Mouse (Mus musculus) 416B (cell line): ENCODE data around the gene Efcab9.
A peak's percentile ranks its signal among the peaks of the same experiment; 100 is the strongest.
"Not testable (repeated sequence)": the region's sequence is repeated elsewhere in the genome, so short reads cannot be mapped to it uniquely, and the experiment has no call there.

Experiments
- DNase-seq: peaks from one replicate; pipeline ENCODE4 v3.0.0; 2011; ENCODE audit warnings: low read depth

The Efcab9 gene

DNA sequence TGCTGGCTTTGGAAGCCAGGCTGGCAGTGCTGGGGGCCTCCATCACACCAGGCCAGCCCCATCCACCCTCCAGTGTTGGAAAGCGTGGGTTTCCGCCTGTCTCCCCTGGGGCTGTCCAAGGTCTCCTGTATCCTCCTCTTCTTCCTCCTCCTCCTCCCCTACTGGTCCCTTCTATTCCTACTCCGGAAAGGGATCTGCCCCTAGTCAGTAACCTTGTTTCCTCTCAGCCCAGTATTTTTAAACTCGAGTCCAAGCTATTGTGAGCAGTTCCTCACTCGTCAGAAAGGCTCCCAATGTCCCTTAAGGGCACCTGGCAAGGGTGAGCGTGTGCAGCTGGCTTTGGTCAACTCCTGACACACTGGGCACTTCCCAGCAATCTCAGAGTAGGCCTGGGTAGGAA lies 6.6 kb upstream of the Efcab9 start:
- no peak for DNase-seq

DNA sequence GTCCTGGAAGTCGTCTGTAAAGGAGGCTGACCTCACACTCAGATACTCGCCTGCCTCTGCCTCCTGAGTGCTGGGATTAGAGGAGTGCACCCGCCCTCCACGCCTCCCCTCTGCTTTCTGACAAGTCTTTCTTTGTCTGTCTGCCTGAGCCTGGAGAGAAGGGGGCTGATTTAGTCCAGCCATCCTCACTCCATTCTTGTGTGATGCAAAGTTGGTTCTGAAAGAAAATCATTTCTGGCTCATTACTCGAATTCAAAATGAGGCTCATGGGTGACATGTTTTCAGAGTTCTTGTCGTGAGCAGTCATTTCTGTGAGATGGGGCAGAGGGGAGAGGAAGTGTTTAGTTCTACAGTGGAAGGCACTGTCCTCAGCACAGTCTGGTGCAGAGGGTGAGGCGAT lies 5.1 kb upstream of the Efcab9 start:
- DNase-seq = no peak

DNA sequence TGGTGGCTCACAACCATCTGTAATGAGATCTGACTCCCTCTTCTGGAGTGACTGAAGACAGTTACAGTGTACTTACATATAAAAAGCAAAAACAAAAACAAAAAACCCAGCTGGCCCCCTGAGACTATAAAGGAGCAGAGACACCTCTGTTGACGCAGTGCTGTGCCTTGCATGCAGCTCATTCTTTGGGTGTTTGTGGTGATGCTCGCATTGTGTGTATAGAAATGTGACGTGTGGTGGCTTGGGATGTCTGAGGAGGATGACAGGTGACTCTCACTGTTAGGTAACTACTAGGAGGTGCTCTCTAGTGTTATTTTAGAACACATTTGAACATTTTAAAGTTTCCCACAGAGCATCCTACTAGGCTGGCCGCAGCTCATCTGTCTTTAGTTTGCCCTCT lies 3.8 kb upstream of the Efcab9 start:
- DNase-seq = no peak

DNA sequence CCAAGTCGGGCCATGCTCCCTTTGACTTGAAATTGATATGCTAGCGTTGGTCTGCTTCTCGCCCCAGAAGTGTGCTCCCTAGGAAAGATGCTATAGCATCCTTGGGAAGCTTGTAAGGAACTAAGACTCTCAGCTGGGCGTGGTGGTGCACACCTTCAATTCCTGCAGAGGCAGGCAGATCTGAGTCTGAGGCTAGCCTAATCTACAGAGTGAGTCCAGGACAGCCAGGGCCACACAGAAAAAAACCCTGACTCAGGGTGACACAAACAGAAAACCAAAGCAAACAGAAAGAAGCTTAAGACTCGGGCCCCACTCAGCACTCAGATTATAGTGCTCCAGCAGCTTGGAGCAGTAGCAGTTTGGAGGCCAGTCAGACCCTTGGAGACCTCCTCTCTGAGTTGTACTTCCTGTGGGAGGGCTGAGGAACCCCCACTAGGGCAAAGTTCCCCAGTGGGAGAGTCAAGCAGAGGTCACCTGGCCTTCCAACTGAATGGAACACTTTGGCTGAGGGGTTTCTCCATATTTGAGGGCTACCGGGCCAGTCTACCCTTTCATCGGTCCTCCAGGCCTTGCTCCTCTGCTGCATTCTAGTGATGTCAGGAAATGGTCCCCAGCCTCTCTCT lies 2.7 kb upstream of the Efcab9 start:
- DNase-seq = no peak

DNA sequence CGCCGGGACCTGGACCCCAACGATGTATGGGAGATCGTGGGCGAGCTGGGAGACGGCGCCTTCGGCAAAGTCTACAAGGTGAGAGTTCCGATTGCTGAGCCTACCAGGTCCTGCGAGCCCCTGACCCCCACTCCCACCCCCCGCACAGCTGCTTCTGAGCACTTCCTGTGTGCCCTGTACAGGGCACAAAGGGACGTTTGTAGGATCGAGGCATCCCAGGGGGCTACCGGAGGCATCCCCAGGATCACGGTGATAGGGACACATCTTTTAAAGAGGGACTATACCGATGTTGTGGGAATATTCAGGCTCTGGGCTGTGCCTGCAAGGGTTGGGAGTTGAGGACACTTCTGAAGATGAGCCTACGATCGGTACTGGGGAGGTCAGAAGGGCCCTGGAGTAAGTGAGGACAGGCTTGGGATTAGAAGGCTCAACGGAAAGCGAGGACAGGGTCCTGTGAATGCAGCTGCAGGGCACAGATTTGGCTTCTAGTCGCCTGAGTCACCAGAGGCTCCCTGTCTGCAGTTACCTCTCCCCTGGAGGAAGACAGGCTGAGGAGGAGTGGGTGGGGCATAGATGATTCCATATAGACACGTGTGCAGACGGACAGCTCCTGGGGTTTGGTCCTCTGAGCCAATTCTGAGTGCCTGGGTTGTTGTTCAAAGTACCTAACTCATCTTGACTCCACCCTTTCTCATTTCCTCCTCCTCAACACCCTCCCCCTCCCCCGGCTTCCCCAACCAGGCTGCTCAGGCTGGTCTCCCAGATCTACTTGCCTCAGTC lies 1.8 kb upstream of the Efcab9 start:
- peak; percentile 87 for DNase-seq

DNA sequence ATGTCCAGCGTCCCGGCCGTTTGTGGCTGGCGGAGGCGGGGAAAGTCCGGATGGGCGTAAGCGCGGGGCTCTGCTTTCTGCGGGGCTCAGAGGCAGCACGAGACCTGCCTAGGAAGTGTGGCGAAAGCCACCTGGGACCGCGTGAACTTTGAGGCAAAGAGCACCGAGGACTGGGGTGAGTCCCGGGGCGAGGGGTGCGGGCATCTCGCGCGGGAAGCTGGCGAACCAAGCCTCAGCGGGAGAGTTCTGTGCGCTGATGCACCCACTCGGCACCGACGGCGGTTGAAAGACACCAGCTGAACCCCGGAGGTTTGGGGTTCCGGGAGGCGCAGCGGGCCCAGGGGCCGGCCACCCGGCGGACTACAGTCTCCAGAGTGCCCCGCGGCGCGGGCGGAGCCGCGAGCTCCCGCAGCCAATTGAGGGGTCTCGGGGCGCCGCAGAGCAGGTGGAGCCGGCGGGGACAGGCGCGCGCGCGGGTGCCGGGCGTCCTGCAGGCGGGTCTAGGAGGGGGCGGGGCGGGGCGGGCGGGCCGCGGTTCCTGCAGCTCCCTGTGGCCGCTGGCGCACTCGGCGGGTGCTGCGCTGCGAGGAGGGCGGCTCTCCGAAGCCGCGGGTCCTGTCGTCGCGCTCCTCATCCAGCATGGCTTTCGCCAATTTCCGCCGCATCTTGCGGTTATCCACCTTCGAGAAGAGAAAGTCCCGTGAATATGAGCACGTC lies 1.0 kb upstream of the Efcab9 start, which contains the start of gene Stk10:
Gene Stk10 (plus strand): TSS at position 541 of the 717 bp plus-strand sequence.
- DNase-seq = peak; percentile 86

DNA sequence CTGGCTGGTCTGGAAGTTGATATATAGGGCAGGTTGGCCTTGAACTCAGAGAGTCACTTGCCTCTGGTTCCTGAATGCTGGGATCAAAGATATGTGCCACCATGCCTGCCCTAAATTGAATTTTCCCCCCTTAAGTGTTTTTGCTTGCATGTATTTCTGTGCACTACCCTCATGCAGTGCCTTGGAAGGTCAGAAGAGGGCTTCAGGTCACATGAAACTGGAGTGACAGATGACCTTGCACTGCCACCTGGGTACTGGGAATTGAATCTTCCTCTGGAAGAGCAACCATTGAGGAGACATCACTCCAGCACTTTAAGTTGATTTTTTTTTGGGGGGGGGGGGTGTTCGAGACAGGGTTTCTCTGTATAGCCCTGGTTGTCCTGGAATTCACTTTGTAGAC lies 1.7 kb downstream of the Efcab9 start:
- DNase-seq = peak; percentile 71

DNA sequence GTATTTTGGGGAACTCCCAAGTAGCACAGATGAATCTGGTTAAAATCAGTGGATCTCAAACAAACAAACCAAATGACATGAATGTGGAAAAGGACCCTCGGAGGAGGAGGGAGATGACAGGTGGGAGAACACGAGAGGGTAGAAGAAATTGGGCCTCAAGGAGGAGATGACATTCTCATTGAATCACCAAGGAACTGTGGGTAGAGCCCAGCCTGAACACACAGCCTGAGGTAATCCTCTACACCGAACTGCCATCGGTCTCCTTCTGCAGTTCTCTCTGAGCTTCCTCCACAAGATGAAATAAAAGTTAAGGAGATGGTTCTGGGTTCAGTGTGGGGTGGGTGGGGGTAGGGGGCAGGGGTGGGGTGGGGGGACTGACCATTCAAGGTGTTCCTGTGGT lies 4.9 kb downstream of the Efcab9 start:
- no peak for DNase-seq

DNA sequence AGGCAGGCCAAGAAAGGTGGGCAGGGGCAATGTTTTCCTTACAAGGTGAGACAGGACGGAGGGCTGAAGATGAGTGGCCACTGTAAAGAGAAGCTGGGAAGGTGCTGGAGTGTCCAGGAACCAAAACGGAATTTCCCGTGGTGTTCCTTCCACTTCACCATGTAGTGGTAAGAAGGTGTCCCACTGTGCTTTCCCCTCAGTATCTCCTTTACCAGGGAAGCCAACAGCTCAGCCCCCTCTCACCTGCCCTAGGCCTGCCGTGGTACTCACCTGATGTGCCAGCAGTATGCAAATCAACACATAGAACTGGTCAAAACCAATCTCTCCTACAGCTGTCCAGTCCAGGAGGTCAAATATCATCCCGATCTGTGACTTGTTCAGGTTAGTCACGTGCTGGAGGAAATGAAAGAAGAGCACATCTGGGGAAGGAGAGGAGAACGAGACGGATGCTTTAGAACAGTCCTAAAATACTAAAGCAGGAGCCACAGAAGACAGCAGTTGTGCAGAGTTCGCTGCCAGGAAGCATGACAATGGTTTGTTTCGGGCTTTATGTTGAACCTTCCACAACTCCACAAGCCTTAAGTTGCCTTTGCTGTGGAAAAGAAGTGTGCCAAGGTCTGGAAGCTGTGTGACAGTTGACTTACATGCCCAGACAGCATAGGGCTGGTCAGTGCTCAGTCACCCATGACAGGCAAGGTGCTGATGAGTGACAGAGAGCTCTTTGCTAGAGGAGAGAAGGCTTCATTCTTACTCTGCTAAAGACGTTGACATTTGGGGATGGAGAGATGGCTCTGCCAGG lies 7.6 kb downstream of the Efcab9 start:
- no peak for DNase-seq

DNA sequence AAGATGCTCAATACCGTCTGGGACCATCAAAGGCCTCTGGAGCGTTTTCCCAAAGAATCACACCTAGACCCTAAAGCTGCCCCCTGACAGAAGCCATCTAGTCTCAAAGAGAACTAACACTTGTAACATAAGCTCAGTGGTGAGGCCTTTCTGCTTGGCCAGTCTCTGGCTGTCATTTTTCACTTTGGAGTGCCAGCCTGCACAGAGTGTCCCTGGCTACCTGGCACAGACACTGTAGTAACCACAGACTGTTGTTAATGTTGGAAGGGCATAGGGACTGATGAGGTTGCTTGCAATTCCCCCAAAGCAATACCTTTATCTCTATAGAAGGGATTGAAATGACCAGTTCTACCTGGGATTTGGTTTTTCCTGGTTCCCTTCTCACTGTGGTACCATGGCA lies 10.6 kb downstream of the Efcab9 start:
- DNase-seq = no peak

DNA sequence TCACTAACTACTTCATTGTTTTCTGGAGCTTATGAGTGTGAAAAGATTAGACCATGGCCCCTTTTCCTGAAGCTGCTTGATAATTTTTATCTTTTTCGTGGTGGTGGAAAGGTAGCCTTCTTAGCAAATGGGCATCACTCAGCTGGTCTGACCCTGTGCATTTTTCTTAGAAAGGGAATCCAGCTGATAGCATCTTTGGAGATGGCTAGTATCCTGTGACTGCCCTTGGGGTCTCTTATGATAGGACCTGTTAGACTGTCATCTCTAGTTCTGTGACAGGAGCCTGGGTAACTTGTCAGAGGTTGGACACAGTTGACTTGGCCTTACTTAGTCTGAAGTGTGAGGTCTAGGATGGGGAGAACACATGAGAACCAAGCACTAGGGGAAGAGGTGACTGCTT lies 12.5 kb downstream of the Efcab9 start:
- no peak for DNase-seq

DNA sequence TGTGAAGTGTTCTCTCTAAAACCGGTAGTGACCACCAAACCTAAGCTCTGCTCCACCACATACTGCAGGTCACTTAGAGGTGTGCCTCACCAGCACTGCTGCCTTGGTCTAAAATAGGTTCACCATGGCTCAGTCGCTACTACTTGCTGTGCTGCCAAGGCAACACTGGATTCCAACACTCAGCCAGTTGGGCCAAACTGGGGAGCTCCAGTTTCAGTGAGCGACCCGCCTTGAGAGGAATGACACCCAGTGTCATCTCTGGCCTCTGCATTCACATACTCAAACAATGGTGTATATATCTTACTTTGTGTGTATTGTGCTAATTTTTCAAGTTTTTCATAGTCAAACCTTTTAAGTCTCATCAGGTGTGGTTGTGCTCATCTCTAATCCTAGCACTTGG lies 13.1 kb downstream of the Efcab9 start:
- no peak for DNase-seq

DNA sequence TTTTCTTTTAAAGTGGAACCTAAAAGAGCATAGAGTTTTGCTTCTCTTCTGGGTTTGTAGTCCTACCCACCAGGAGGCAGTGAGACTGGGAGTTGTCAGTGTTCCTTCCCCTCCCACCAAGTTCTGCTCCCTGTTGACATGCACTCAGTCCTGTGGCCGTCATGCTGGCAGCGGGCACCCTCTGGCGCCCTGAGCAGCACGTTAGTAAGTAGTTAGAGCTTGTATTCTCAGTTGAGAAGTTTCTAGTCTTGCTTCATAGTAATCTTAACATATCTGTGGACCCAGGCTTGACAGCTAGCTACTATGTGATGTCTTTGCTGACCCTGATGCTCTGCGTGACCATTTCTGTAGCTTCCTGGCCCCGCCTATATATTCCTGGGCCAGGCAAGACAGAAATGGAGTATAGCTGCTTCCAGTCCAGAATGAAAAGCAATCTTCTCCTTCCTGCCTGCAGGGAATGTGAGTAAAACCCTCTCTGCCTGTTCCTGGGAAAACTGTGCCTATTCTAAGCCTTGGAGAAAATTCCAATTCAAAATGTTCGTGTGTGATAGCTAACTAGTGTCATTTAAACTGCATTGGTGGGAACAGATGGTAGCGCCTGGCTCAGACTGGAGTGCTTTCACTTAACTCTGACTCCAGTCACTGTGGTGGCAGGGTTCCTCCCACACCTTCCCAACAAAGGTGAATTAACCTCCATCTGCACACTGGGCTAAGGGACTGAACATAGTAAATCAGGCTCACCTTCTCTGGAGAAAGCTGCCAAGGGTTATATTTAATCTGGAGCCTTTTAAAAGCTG lies 14.8 kb downstream of the Efcab9 start:
- no peak for DNase-seq

DNA sequence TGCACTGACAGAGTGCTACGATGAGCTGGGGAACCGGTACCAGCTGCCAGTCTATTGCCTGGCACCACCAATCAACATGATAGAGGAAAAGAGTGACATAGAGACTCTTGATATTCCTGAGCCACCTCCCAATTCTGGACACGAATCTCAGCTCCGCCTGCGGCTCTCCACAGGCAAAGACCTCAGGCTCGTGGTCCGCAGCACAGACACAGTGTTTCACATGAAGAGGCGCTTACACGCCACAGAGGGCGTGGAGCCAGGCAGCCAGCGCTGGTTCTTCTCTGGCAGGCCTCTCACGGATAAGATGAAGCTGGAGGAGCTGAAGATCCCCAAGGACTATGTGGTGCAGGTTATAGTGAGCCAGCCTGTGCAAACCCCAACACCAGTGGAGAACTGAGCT lies 15.8 kb downstream of the Efcab9 start:
- no peak for DNase-seq

DNA sequence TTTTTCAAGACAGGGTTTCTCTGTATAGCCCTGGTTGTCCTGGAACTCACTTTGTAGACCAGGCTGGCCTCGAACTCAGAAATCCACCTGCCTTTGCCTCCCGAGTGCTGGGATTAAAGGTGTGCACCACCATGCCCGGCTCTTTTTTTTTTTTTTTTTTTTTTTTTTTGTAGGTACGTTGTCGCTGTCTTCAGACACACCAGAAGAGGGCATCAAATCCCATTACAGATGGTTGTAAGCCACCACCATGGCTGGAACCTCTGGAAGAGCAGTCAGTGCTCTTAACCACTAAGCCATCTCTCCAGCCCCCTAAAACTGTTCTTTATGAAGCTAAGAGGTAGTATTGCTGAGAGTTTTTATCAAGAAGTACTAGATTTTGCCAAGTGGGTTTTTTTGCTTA lies 17.0 kb downstream of the Efcab9 start:
- not testable (repeated sequence) for DNase-seq

DNA sequence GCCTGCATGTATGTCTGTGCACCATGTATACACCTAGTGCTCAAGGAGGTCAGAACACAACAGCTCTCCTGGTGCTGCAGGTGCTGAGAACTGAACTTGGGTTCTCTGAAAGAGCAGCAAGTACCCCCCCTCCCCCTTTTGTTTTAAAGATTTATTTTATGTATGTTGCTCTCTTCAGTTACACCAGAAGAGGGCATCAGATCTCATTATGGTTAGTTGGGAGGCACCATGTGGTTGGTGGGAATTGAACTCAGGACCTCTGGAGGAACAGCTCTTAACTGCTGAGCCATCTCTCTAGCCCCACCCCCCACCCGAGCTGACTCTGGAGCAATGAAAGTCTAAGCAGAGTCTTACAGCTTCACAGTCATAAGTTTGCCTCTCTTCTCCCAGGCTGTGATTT lies 21.0 kb downstream of the Efcab9 start:
- peak; percentile 22 for DNase-seq

DNA sequence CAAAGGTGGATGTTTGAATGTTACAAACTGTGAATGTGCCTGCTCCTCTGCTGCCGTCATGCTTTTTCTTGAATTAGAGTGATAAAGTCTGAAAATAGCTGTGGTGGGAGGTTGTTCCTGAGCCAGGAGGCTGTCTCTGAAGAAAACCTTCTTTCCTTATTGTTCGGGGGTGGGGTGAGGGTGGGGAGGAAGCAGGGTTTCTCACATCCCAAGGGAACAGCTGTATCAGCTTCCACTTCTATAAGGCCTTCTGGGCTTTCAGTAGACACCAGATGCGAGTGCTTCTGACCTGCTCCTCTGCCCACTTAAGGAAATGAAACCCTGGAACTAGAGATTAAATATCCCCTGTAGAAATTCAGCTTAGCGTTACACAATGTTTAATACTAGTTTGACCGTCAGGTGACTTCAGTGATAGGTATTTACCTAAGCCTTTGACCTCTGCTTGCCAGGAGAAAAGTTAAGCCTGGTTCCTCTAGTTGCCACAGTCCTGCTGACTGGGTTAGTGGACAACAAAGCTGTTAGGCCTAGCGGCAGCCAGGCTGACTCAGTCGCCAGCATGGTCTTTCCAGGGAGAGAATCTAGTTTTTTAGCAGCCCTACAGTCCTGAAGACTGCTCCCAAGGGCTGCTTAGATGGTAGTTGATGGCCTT lies 26.7 kb downstream of the Efcab9 start:
- DNase-seq = no peak

DNA sequence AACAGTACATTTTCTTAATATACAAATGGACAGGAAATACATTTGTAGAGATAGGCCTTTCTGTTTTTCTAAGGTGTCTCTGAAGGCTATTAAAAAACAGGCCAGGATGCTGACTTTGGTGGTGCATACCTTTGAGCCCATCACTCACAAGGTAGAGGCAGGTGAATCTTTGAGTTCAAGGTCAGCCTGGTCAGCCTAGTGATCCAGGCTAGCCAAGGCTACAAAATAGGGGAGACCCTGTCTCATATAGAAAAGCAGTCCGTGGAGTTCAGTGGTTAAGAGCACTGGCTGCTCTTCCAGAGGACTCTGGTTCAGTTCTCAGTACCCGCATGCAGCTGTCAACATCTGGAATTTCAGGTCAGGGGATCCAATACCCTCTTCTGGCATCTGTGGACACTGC lies 28.2 kb downstream of the Efcab9 start:
- DNase-seq = no peak

DNA sequence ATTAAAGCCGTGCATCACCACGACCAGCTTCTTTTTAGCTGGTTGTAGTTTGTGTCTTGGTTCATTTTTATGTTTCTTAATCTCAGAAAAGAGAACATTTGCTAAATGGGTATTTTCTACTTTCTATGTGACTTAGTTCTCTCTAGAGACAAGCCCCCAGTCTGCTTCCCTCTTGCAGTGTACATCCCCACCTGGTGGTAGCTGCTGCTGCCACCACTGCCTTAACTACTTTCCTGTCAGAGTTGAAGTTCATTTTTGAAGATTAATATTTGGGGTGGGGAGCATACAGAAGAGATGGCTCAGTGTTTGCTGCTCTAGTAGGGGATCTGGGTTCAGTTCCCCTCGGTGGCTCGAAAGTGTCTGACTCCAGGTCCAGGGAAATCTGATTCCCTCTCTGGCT lies 31.9 kb downstream of the Efcab9 start:
- DNase-seq = no peak

DNA sequence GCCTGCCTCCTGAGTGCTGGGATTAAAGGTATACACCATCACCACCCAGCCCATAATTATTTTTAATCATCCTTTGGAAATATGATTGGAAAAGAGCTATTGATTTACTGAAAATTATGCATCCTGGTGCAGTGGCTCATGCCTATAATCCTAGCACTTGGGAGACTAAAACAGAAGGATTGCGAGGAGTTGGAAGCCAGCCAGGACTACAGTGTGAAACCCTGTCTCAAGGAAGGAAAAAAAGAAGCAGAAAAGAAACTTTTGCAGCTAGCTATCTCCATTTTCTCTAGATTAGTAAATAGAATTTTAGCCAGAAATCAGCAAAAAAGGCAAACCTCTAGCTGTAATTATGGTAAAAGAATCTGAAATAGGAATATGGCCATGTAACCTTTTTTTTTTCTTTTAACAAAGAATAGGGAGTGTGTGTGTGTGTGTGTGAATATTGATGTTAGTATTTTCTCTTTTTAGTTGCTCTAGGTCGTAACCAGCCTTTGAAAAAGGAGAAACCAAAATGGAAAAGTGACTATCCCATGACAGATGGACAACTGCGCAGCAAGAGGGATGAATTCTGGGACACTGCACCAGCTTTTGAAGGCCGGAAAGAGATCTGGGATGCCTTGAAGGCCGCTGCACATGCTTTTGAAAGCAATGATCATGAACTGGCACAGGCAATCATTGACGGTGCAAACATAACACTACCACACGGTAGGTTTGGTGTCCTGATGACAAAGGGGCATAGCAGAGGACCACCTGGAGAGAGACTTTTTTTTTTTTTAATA lies 32.9 kb downstream of the Efcab9 start:
- DNase-seq = no peak
